Mouse (Mus musculus) embryonic fibroblast, embryonic 13.5 days (primary cell): ENCODE results near the gene Sec22b.

Experiments
- CTCF ChIP-seq: IDR thresholded peaks from 2 replicates; pipeline ENCODE4 v1.5.1; 2011; ENCODE audit warnings: mild to moderate bottlenecking, control low read depth, low read length, moderate library complexity, borderline replicate concordance; ENCODE audit not compliant: insufficient read depth
- POLR2A ChIP-seq: IDR thresholded peaks from 2 replicates; pipeline ENCODE4 v1.6.1; 2011; ENCODE audit warnings: low read depth, mild to moderate bottlenecking, control low read depth, low read length, moderate library complexity

DNA sequence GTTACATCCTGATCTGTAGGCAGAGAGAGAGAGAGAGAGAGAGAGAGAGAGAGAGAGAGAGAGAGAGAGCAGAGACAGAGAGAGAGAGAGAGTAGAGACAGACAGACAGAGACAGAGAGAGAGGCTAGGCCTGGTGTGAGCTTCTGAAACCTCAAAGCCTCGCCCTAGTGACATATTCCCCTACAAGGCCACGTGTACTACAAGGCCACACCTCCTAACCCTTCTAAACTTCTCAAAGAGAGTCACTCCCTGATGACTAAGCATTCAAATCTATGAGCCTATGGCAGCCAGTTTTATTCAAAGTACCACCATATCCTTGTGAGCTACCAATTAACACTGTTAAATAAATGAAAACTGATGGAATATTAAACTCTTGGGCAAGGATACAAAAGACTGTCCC is 66.6 kb downstream of the Sec22b start:
- TF ChIP-seq CTCF (no peak), POLR2A (no peak)
